Mouse (Mus musculus): ENCODE data around the gene Camk2b.

Gene Camk2b

DNA sequence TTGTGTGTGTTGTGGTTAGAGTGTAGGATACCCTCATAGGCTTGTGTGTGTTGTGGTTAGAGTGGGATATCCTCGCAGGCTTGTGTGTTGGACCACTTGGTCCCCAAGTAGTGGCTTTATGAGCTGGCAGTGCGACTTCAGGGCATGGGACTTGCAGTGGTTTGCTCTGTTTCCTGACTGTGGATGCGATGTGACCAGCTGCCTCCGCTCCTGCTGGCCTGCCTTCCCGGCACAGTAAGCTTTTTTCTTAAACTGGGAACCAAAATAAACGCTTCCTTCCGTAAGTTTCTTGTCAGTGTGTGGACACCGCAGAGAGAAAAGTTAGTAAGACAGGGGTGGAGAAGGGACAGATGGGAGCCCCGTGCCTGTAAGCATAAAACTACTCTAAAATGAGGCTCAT lies 18.0 kb downstream of the Camk2b start:
- DNase-seq: no peak

DNA sequence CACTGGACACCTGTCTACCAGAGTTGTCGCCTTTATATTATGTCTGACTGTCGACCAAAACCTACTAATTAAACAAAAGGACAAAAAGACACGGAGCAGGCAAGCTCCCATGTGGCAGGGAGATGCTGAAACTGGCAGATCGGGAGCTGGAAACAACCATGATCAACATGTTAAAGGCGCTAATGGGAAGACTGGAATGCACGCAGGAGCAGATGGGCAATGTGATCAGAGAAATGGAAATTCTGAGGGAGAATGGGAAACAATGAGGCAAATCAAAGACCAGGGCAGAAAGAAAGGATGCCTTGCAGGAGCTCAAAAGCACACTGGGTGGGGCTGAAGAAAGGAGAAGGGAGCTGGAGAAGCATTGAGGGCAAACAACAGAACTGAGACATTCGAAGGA lies 27.2 kb downstream of the Camk2b start:
- DNase-seq: no peak

DNA sequence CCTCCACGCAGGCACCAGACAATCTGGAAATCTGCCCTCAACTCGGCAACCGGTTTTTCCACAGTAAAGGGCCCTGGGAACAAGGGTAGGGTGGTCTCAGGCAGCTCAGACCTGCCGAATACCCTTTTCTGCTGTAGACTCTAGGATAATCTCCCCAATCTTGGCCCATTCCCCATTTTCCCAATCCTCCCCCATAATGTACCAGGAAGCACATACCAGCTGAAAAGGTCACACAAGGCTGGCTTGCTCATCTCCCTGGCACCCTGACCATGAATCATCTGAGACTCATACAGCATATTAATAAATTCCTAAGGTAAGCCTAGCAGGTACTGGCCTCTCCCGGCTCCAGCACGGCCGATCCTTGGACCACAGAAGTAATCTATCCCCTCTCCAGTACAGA lies 28.5 kb downstream of the Camk2b start:
- no peak for DNase-seq

DNA sequence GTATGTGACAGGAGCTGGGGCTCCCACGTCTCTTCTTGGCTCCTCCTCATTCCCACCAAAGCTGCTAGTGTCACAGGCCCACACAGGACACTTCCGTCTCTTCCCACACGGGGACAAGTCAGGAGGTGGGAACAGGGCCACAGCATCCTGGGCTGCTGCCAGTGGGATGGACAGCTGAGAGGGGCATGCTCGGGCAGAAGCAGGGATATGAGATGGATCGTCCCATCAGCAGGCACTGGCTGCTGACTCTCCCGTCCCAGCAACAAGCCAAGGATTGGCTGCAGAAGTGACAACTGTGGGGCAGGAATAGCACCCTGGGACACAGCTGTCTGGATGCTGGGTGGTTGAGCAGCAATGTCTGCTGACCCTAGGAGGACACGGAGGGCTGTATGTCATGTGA lies 29.0 kb downstream of the Camk2b start:
- no peak for DNase-seq

DNA sequence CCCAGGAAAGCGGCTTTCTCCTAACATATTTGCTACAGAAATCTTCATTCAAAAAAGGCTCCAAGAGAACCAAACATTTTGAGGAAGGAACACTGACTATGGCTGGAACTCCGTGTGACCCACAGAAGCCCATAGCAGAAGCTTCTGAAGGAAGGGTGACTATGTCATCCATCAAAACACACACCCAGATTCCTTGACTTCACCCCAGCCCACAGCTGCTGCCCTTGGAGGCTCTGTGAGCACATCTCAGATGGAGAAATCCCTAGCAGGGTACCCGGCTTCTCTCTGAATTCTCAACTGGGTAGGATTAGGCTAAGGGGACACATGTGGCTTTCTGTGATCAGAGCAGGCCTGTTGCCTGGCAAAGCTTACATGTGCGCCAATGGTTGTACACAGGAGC lies 29.7 kb downstream of the Camk2b start:
- DNase-seq: no peak

DNA sequence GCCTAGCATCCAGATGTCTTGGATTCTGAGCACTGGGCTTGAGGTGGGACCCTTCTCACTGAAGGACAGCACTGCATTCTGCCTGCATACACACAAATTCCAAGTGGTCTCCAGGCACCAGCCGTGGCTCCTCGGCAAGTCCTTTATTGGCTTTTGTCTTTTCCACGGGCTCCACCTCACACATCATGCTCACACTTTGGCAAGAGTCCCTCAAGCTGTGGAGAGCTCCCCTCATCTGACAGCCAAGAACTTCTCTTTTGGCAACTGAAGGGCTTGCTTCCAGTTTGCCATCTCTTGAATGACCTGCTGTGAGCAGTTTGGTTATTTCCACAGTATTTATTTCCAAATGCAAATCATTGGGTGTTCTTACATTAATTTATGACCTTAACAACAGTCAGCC lies 30.6 kb downstream of the Camk2b start:
- no peak for DNase-seq

DNA sequence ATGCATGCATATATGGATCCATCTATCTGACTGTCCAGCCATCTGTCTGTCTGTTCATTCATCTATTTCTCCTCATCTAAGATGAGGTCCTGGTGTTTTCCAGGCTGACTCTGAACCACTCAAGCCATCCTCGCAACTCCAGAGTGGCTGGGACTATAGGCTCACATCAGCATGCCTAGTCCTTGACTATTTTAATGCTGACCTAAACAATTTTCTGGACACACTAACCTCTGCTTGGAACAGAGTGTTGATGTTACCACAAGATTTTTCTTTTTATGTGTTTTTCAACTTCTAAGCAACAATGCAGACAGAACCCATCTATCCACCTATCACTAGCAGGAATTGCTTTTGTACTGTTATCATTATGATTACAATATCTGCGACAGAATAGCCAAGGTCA lies 31.4 kb downstream of the Camk2b start:
- no peak for DNase-seq

DNA sequence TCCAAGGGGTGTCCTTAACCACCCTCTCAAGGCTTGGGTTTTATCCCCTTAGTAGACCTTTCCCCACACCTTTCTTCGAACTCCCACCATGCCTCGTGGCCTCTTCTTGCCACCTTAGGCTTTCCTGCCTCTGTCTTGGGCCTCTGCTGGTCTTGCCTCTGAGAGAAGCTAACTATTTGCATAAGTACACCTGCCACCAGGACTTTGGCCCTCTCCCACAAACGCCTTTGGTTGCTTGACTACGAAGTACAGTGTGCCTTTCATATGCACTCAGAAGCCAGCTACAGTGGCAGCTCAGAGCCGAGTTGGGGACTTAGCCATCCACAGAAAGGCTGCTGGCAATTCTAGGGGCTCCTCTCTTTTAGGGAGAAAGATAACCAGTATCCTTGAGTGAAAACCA lies 32.4 kb downstream of the Camk2b start:
- DNase-seq: no peak

DNA sequence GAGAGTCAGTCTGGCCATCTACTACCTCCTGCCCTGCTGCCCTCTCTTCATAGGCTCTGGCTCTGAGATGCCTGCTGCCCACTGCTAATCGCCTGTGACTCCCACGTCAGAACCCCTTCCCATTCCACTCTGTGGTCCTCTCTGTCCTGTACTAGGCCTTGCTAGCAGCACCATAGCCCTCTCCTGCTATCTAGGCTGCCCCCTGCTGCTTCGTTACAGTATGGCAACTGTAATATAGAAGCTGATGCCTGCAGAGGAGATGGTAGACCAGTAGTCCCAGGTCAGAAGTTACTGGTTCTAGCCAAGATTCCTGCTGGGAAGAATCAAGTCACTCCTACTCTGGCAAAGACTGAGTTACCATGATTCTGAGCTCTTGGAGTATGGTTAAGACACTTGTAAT lies 33.0 kb downstream of the Camk2b start:
- no peak for DNase-seq

DNA sequence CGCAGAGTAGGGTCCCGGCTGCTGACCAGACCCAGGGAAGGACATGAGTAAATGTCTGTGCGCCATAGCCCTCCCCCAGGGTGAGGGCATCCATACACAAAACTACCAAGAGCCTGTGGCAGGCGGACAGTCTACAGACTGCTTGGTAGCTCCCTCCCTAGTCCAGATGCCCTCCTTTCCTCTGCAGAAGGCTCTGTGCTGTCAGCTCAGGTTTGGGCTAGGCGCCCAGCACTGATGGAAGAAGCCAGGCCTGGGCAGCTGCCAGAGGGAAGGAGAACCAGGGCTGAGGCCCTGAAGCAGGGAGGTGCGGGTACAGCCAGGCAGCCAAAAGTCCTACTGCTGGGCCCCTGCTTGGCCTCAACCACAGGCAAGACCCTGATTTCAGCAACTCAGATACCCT lies 35.5 kb downstream of the Camk2b start:
- DNase-seq: peak; percentile 94

DNA sequence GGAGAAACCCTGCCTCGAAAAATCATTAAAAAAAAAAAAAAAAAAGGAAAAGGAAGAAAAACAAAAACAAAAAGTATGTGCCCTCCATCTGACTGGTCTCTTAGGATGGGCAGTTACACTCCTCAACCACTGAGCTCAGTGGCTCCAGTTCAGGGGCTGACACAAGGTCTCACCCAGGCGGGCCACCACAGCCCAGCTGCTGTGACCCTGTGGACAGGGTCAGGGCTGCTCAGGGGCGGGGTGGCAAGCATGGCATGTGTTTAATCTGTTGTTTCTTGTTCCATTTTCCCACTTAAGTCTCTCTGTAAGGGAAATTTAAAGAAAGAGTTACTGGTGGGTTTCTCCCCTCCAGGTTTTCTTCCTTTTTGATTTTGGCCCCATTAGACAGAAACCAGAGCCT lies 36.4 kb downstream of the Camk2b start:
- DNase-seq: peak; percentile 17

DNA sequence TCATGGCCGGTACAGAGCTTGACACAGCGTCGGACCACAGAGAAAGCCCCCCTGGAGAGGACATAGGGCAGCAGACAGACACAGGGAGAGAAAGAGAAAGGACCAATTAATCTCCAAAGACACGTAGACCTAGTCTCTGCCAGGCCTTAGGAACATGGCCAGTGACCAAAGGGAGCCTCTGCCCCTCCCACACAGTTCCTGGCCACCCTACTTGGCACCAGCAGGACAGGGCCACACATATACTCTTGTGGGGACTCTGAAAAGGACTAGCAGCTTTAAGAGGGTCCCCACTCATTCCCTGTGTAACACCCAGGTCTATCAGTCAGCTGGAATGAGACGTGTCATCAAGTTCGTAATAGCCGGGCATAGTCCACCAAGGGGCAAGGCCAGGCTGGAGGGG lies 37.3 kb downstream of the Camk2b start:
- peak; percentile 53 for DNase-seq

DNA sequence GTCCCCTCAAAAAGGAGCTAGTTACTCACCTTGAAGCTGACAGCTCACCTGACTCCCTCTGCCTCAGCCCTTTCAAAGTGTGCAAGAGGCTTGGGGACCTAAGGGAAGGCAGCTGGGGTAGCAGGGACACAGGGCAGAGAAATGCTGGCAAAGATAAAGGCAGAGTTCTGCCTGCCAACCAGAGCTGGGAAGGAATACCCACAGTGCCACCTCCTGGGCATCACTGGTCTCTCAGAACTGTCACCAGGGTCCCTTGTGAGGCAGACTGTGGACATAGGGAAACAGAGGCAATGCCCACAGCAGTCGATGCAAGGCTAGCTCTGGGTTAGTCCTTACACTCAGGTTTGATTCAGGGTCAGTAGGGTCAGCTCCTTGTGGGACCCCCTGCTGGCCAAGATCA lies 39.8 kb downstream of the Camk2b start:
- DNase-seq: peak; percentile 78

DNA sequence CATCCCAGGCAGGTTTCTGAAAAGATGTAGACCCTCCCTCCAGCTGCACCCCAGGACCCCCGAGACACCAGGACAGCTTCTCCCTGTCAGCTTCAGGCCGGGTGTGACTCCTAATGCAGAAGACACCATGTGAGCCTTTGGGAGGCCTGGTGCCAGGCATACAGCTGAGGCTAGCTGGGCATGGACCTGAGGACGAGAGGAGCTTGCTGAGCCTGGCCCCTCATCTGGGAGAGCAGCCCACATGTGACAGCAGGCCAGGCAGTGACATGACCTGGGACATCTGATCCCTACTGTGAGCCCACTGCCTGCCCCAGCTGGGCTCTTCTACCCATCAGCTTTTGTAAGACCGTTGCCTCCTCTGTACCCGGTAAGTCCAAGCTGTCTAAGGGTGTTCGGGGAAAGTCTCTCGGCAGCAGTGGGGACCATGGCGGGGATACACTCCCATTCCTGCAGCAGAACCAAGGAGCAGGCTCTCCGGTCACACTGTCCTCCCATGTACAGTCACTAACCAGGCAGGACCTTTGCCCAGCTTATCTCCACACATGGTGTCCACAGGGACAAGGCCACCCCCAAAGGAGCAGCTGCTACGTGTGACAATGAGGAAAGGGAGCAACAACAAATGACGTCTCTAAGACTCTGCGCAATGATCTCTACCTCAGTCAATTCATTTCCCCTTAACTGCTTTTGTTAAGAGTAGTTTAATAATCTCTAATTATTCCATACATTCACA lies 41.1 kb downstream of the Camk2b start:
- DNase-seq: peak; percentile 27

DNA sequence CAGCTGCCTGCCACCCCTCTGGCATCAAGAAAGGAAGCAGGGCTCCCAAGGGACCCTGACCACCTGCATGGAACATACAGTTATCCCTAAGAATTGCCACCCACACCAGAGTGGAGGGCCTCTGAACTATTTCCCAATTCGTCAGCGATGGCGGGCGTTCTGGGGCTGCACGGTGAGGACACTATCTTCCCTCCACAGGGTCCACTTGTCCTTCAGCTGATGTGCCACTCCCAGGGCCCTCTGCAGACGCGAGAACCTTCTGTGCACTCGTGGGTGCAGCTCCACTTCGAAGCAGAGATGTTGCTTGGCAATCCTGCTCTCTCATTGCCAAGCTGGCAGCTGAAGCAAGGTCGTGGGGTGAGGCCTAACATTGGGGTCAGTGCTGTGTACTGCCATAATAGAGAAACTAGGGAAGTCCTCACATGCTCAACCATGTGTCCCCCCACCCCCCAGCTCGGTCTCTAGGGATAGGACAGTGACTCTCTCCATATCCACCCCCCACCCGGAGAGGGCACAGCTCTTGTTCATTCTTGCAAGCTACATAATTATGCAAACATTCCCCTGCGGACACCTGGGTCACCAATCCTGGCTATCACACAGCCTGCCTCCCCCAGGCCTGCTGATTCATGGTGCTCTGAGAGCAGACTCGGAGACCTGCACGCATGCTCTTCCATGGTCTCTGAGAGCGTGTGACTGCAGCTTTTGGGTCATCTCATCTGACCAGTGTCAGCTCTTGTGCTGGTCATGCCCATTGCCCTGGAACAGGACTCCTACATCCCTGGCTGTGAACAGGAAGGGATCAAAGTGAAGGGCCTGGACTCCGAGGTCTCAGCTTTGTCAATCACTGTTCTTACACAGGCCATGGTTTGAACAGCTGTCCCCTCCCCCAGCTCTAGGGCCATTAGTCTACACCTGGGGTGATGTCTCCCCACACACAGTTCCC lies 45.0 kb downstream of the Camk2b start:
- DNase-seq: peak; percentile 24

DNA sequence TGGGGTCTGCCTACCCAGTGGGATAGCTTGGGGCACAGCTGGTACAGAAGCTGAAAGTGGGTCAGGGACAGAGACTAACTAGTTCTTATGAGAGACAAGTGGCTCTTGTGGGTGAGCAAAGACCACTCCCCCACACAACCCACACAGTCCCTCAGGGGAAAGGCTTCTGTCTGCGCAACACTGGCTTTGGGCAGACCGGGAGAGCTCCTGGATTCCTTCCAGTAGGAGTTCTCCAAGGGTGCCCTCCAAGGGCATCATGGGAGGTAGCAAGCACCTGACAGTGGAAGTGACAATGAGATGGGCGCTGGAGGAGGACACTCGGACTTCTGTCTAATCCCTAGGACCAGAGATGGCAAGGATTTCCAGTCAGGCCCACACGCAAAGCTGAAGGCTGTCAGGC lies 45.8 kb downstream of the Camk2b start:
- no peak for DNase-seq

DNA sequence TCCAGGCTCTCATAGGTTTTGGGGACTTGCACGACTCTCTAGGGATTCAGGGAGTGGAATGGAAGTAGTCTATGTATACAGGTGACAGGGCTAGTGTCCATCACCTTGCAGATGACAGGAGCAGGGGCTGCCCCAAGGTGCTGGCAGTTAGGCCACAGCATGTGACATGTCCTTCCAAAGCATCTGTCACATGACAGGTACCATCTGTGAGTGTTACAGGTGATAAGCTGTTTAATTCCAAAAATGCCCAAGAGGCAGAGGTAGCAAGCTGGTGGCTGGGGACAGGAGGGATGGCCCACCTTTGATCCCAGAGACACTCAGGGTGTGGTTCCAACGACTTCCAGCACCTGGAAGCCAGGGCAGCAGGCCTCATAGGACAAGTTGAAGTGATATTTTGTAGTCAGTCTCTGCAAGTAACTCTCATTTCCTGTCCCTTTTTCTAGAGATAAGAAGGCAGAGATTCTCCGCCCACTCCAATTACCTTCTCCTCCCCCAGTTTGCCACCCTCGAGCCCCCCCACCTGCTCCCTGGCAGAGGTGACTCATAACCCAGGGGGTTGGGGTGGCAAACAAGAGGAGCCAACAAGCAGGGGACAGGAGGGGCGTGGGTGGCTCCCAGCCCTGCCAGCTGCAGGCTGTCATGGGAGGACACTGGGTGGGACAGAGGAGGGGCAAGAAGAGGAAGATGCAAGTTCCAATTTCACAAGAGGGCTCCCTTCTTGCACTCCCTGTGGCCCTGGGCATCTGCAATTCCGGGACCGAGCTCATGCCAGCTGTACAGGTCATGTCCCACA lies 47.7 kb downstream of the Camk2b start:
- DNase-seq: no peak

DNA sequence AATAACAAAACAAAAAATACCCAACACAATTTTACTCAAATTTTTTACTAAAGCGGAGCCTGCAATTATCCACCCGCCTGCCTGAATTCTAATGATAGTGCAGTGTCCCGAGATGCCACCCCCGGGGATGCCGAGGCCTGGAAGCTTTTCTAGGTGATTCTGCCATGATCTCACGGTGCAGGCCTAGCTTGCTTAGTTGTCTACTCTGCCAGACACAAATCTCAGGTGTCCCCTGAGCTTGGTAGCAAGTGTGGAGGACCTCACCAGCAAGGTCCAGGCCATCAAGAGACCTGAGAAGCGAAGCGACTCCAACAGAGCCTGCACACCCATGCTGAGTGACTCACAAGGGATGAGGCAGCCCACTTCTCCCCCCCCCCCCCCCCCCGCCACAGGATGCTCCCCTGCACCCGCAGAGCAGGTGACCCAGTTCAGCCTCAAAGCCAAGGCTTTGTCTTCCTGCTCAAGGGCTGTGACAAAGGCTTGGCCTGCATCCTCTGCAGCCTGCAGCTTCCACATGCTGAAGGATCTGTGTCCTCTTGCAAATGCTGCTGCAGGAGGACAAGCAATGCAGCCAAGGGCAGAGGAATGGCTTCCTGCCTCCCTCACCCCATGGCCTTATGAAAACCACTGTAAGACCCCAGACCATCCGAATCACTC lies 48.5 kb downstream of the Camk2b start:
- DNase-seq: no peak

DNA sequence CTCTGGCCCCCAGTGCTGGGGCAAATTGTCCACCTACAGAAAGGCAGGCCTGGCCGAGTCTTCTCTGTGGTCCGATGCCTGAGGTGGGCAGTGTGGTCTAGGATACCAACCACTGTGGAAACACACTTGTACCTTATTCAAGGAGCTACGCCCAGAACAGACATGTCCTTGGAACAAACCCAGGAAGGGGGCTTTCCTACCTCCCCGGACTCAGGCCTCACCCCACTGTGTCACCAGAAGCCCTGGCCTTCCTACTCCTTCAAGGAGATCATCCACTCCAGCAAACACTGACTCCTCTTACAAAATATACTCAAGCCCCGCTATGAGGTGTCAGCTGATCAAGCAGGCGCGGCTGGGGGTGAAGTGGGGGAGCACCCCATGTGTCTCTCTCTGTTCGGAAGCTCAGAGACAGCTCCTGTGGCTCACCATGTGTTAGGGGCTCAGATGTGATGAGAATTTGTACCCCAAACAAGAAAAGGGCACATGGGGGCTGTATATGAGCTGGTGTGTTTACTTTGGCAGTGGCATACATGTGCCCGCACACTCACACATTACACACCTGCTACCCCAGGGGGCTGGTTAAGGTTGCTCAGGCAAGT lies 49.3 kb downstream of the Camk2b start:
- no peak for DNase-seq

DNA sequence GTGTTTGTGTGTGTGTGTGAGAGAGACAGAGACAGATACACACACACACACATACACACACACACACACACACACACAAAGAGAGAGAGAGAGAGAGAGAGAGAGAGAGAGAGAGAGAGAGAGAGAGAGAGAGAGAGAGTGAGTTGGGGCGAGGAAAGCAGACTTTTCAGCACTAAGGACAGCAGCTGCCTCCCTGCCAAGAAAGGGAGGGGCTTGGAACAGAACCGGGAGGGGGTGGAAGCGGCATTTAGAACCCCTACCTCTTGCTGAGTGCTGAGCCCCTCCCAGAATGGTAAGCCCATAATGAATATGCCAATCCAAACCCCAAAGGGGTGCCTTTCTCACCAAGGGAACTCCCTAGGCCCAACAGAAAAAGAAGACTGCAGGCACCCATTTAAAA lies 49.8 kb downstream of the Camk2b start:
- no peak for DNase-seq

DNA sequence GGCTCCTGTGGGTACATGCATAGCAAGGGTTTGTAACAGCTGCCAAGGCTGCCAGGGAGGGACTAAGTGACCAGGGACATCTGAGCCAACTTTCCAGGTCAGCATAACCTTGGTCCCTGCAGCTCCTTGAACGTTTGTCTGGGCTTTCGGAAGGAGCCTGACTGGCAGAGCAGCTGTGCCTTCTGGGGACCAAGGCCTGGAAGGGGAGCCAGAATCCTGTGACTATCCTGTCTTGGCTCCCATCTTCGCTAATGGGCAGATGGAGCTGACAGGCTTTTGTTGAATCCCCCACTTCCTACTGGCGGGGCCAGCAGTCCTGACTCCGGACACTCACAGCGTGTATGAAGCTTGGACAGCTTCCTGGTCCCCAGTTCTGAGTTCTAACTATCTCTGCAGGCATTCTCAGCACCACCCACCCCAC lies 51.1 kb downstream of the Camk2b start:
- peak; percentile 81 for DNase-seq

DNA sequence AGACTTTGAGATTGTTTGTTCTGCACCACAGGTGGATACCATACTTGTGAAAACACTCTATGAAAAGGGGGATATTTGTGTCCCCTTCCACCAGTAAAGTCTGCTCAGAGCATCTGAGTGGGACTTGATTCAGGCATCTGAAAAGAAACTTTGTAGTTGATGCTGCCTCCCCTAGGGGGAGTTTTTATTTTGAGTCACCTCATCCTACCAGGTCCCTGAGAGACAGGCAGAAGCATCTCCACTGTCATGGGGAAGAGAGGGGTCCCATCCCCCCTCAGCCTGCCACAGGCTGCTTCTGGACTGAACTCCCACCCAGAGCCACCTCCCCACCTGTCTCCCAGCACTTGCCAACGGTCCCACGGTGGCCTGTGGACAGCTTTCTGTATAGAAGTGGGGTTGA lies 52.8 kb downstream of the Camk2b start:
- DNase-seq: no peak

DNA sequence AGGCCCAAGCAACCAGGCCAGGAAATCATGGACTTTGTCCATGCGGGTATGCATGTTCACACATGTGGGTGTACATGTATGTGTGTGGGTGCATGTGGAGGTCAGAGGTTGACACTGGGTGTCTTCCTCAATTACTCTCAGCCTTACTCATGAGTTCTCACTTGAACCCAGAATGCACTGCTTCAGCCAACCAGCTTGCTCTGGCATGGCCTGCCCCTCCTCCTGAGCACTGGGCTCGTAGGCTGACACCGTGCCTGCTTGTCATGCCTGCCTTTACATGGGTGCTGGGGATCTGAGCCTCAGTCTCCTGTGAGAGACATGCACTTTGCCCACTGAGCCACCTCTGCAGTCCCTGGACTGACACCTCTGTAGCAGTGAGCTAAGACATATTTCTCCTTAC lies 54.3 kb downstream of the Camk2b start:
- no peak for DNase-seq
